Mouse (Mus musculus): ENCODE results near the gene Pik3r1. TPM values are rescaled to one million over a fixed set of nuclear protein-coding genes. Genes with fewer than 3 reads are reported as not detected.

The Pik3r1 gene
- total RNA-seq (2021) = 10 to 100 TPM; 21.7 to 30.2 TPM
- long read RNA-seq, experiment 1, partial matches to known transcripts = 0 of 1 reads
- long read RNA-seq, experiment 1, other reads (novel, unspliced or antisense) = 0 of 1 reads
- long read RNA-seq, experiment 2, full-length matches to known transcripts = 3 of 5 reads
- long read RNA-seq, experiment 2, partial matches to known transcripts = 0 of 5 reads
- long read RNA-seq, experiment 2, other reads (novel, unspliced or antisense) = 2 of 5 reads

- peak; percentile 96 for DNase-seq (ENCODE audit: low spot score)
Observed at GRCm38 (mm10) chr13:101767809-101768629, at the start of gene Pik3r1. Pik3r1 (minus strand) TSS chr13:101768217.

- DNase-seq (ENCODE audit: low spot score) = peak; percentile 68
Observed at GRCm38 (mm10) chr13:101813267-101813900, 45.4 kb upstream of the Pik3r1 start.

- DNase-seq (ENCODE audit: low spot score) = no peak
Observed at GRCm38 (mm10) chr13:101812341-101812740, 44.3 kb upstream of the Pik3r1 start.

DNA sequence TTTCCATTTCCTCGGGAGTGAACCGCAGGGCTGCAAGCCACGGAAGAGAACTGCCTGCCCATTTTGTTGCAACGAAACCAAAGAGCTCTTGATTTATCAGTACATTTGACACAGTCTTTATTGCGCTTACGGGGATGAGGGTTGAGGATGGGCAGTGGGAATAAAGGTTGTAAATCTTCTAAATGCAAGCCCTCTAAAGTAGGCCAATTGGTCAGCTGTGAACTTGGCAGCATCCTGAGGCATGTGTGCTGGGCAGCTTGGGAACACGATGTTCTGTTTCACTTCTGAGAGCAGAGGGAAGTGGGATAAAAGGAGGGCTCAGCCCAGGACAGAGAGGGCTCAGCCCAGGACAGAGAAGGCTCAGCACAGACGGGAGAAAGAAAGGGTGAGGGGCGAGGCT is 43.9 kb upstream of the Pik3r1 start:
- peak; percentile 85 for DNase-seq (ENCODE audit: low spot score)

DNA sequence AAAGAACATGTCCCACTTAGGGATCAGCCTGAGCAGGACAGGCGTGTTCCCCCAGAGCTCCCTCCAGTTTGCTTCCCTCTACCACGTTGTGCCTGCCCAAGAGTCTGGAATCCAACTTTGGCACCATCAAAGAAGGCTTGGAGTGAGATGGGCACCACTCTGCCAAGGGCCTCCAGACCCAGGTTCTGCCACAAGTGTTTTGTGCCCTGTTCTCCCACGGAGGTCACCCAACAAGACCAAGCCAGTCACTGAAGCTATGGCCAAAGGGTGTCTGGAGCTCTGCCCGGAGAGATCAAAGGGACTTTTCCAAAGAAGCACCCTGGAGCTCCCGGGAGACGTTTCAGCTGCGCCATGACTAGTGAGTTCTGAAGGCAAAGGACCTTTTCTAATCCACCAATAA is 42.6 kb upstream of the Pik3r1 start:
- peak; percentile 22 for DNase-seq (ENCODE audit: low spot score)

DNA sequence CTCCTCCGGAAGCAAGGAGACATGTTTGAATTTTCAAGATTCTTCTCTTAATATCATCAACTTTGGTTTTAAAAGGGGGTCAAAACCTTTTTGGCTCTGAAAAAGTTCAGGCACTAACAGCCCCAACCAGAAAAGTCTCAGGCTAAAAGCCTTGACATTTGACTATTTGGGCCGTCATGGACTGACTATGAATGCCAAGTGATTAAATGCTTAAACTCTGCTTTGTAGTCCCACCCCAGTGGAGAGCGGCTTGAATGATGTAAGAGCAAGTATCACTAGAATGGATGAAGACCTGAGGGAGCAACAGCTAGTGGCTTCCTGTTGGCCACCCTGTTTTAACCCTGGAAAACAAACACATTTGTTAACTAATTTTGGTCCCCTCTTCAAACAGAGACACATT is 41.8 kb upstream of the Pik3r1 start:
- no peak for DNase-seq (ENCODE audit: low spot score)

DNA sequence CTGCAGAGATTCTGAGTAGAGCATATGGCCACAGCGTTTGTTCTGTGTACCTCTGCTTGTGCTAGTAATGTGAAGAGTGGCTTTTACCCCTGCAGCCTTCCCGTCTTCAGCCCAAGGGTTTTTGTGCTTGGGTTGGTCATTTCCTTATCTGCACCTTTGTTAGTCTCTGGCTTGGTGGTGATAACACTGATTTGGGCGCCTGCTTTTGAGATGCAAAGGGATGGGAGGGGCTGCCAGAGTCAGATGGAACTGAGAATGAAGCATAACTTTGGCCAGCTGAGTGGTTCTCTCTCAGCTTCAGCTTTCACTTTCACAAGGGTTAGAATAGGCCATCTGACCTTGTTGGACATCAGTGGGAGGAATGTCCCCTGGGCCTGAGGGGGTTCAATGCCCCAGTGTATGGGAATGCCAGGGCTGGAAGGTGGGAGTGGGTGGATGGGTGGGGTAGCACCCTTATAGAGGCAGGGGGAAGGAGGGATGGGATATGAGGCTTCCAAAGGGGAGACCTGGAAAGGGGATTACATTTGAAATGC is 37.6 kb upstream of the Pik3r1 start:
- no peak for DNase-seq (ENCODE audit: low spot score)

GRCm38 (mm10) chr13:101801372-101802186 is 33.6 kb upstream of the Pik3r1 start:
- DNase-seq (ENCODE audit: low spot score) = peak; percentile 65

- DNase-seq (ENCODE audit: low spot score) = no peak
Observed at GRCm38 (mm10) chr13:101800833-101801371, 32.9 kb upstream of the Pik3r1 start.

DNA sequence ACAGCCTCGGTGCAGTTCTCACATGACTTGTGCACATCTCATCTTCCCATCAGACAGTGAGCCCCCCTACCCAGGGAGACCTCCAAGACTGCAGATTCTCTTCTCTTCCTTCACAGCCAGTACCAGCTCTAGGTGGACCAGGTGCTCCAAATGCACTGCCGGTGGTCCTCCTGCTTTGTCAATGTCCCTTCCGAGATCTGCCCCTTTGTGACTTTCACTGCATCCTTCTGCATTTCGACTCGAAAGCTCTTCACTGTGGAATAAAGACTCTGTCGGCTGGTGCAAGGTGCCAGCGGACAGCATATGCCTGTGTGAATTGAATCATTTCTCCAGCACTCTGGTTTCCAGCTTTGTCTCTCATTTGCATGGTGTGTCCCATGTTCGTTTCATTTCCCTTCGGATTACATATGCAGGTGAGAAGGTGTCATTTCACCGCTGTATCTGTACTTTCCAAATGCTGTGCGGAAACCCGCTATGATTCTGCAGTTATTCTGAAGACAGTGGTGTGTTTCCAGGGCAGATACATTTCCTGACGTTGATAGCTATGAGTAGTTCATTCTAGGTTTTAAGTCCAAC is 32.1 kb upstream of the Pik3r1 start:
- no peak for DNase-seq (ENCODE audit: low spot score)

GRCm38 (mm10) chr13:101799318-101799717 is 31.3 kb upstream of the Pik3r1 start:
- no peak for DNase-seq (ENCODE audit: low spot score)

DNA sequence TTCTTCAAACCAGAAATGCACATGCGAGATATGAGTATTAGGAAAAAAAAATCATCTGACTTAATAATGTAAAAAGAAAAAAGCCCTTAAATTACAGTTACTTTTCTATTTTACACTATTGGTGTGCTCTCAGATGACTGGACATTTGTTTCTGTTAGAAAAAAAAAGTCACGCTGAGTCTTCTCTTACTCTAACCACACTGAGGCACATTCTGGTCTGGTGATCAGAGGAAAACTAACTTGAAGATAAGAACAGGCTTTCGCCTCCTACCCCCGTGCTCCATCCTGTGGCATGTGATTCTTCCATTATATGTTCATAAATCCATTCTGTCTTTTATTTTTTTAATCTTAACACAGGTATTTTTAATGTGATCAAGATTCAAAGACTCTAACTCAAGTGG is 30.5 kb upstream of the Pik3r1 start:
- DNase-seq (ENCODE audit: low spot score) = no peak

GRCm38 (mm10) chr13:101796983-101797382 is 29.0 kb upstream of the Pik3r1 start:
- no peak for DNase-seq (ENCODE audit: low spot score)

DNA sequence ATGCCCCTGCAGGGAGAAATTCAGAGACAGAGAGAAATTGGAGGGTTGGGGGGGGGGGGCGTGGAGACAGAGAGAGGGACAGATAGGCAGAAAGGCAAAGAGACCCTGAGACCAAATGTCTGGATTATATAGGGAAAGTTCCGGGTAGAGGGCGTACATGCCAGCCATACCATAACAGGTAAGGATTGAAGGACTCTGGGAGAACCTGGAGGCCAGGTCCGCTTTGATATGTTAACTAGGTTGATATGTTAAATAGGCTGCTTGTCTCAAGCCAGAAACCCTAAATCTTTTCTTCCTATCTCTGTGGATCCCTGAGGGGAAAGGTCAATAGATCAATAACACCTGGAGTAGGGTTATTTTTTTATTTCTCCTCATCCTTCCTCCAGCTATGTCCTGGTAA is 17.7 kb upstream of the Pik3r1 start:
- no peak for DNase-seq (ENCODE audit: low spot score)

- no peak for DNase-seq (ENCODE audit: low spot score)
Observed at GRCm38 (mm10) chr13:101784651-101785289, 16.8 kb upstream of the Pik3r1 start.

DNA sequence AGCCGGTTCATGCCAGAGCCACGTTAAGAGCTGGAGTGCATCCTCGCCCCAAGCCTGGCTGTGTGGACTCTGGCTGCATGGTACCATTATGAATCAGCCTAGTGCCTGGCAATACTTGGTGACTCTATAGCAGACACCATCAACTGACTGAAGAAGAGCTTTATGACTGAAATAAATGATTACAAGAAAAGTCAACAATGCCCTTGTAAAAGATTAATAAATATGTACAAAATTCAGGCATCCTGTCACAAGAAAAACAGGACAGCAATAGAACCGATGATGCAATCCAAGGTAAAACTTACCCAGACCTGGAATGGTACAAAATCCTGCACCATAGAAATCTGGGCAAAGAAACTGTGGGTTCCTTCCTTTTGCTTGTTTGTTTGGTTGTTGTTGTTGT is 11.0 kb upstream of the Pik3r1 start:
- DNase-seq (ENCODE audit: low spot score) = no peak

- no peak for DNase-seq (ENCODE audit: low spot score)
Observed at GRCm38 (mm10) chr13:101777851-101778250, 9.8 kb upstream of the Pik3r1 start.

GRCm38 (mm10) chr13:101771071-101771470 is 3.1 kb upstream of the Pik3r1 start:
- no peak for DNase-seq (ENCODE audit: low spot score)

DNA sequence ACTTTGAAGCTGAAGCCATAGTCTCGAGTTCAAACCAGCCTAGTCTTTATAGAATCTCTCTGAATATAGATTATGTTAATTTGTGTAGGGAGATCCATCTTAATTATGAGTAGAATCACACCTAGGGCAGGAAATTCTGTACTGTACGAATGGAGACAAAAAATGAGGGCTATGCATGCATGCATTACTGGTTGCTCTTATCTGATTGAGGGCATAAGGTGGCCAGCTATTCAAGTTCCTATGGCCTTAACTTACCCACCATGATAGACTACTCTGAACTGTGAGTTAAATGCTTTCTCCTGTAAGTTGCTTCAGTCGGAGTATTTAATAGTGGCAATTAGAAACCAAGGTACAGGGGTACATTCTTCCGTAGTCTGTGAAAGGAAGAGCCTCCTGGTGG is 1.9 kb upstream of the Pik3r1 start:
- no peak for DNase-seq (ENCODE audit: low spot score)

GRCm38 (mm10) chr13:101768630-101768991 is 594 bp upstream of the Pik3r1 start:
- peak; percentile 71 for DNase-seq (ENCODE audit: low spot score)
